Mouse (Mus musculus) thymus, adult 2 months (tissue): Measurements from ENCODE around the gene Nt5c2.

ENCODE experiments used
- CTCF ChIP-seq: fragments of 200-500 bp; IDR thresholded peaks from 2 replicates; pipeline ENCODE4 v1.5.1; 2012; ENCODE audit warnings: mild to moderate bottlenecking, control low read depth, low read length, moderate library complexity, borderline replicate concordance; ENCODE audit not compliant: control insufficient read depth, poor library complexity, insufficient read depth; ENCODE audit errors: extremely low read depth
- POLR2A ChIP-seq: fragments of 200-500 bp; IDR thresholded peaks from 2 replicates; pipeline ENCODE4 v1.6.1; 2012; ENCODE audit warnings: mild to moderate bottlenecking, low read length, control low read depth, moderate library complexity; ENCODE audit not compliant: control insufficient read depth, poor library complexity, insufficient read depth; ENCODE audit errors: extremely low read depth

- TF ChIP-seq POLR2A, result no peak
- no peak for TF ChIP-seq CTCF
Measured at GRCm38 (mm10) chr19:46893484-46893883, 121.5 kb downstream of the Nt5c2 start.
